Mouse (Mus musculus): ENCODE measurements at regions not wholly inside any gene's neighbourhood (a gene's known extent, or its start where the extent isn't known, plus 50 kb on each side); places are given as distances from the start of the nearest gene placed in this dataset.
A peak's percentile ranks its signal among the peaks of the same experiment; 100 is the strongest.
"Not testable (repeated sequence)": the region's sequence is repeated elsewhere in the genome, so short reads cannot be mapped to it uniquely, and the experiment has no call there.

GRCm38 (mm10) chrX:122935358-122935757, 94.1 kb downstream of the Gm17521 start:
- no peak for DNase-seq

- peak; percentile 3 for DNase-seq
Measured at GRCm38 (mm10) chrX:122892682-122893081, 136.8 kb downstream of the Gm17521 start.

DNA sequence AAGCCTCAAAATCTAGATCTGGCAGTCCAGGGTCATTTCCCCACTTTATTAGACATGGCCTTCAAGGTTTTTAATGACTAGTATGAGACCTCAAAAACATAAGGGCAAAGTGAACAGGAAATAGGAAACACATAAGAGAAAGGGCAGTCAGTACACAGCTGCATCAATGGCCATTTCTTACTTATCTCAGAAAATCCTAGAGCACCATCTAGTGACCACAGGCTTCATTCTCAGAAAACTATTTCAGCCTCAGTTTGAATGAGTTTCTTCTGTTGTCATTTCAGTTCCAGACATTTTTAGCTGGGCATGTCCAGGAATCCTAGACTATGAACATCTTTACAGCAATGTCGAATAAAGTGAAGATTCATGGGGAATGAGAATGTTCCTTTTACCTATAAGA, 175.0 kb downstream of the Gm17521 start:
- DNase-seq: no peak

GRCm38 (mm10) chrX:122831222-122831621, 198.2 kb downstream of the Gm17521 start:
- not testable (repeated sequence) for DNase-seq

DNA sequence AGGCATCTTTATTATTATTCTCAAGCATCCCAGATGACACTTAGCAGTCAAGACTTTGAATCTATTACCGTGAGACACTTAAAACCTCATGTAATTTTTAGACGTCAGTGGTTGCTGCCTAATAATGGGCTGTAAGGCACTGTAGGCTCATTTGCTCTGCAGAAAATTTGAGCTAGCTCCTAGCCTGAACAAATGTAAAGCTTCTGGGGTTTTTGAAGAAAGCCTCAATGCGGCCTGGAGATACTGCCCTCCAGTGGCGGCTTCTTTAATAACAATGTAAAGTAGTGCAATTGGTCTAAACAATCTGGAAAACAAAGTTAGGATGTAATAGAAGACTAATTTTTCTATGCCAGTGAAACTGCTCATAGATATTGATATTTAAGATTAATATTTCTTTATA, 203.4 kb downstream of the Gm17521 start:
- no peak for DNase-seq
